Mouse (Mus musculus): ENCODE results near the gene Nme7.

- TF ChIP-seq CTCF (IDR thresholded peaks at IDR 0.05; ENCODE audit: low read depth) (no peak), EP300 (IDR thresholded peaks at IDR 0.05; ENCODE audit: low read depth) (no peak)
Observed at GRCm38 (mm10) chr1:164374020-164374419, 70.1 kb downstream of the Nme7 start.

Data from heart, postnatal 0 days (tissue).